ENCODE assay signal across 19 mouse cellular contexts in the genomic region with DNA sequence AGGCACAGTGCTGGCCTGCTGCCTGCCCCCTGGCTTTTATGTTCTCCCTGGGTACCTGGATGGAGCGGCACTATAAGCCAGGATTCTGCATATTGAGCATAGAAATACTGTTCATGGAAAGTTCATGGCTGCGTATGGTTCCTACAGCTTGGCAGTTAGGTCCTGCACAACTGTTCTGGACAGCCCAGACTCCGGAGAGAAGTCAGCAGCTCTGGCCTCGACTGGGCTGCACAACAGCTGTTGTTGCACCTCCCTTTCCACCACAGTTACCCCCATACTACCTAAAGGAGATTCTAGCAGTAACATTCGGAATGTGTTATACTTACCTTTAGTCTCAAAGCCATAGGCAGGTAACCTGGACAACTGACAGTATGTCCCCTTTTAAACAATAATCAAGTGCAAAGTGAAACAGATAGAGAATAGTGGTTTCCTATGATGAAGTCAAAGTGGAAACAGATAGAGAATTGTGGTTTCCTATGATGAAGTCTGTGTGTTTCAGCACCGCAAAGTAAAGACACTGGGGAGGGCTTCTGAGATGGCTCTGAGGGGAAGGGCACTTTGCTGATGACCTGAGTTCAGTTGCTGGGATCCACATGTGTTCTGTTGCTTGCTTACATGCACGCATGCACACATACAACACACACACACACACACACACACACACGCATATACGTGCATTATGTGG.
"Had no signal": no experiment of that assay in that cellular context is flagged by ENCODE, and none has a peak within 500 bp of the region (broad histone marks: within the 10 kb centered on the region; RNA-seq: fewer than 3 reads in every experiment).

No protein-coding gene starts in this region.

- H3K36me3 ChIP-seq: limb, embryonic 10.5 days; limb, embryonic 13.5 days; liver, embryonic 12.5 days; liver, embryonic 15.5 days; lung, embryonic 15.5 days had no signal

- H3K27ac ChIP-seq: kidney, postnatal 0 days; layer of hippocampus, adult 2 months; limb, embryonic 10.5 days; limb, embryonic 13.5 days; liver, embryonic 12.5 days; liver, embryonic 15.5 days; lung, embryonic 15.5 days had no signal

- H3K9ac ChIP-seq: limb, embryonic 13.5 days; liver, embryonic 12.5 days; liver, embryonic 15.5 days; lung, embryonic 15.5 days had no signal

- ATAC-seq: intestine, postnatal 0 days; liver, embryonic 12.5 days had no signal

- DNase-seq: kidney, adult 2 months; kidney, postnatal 25 days; layer of hippocampus, adult 9-11 months; liver; lung, adult 18-20 months; lung, postnatal 10 days; lung, postnatal 4 days; thymus, adult 18-20 months; thymus, postnatal 36 days had no signal

- H3K4me1 ChIP-seq: limb, embryonic 10.5 days; limb, embryonic 13.5 days; liver, embryonic 12.5 days; liver, embryonic 15.5 days; lung, embryonic 15.5 days; megakaryocyte, embryonic 14.5 days had no signal

- H3K9me3 ChIP-seq: limb, embryonic 10.5 days; limb, embryonic 13.5 days; liver, embryonic 12.5 days; liver, embryonic 15.5 days; lung, embryonic 15.5 days had no signal

- H3K4me3 ChIP-seq: layer of hippocampus, adult 2 months; limb, embryonic 10.5 days; limb, embryonic 13.5 days; liver, embryonic 12.5 days; liver, embryonic 15.5 days; lung, embryonic 15.5 days; megakaryocyte, embryonic 14.5 days had no signal

- H3K27me3 ChIP-seq: limb, embryonic 13.5 days; liver, embryonic 12.5 days; liver, embryonic 15.5 days; lung, embryonic 15.5 days; megakaryocyte, embryonic 14.5 days had no signal

- H3K4me2 ChIP-seq: limb, embryonic 13.5 days; liver, embryonic 12.5 days; liver, embryonic 15.5 days; lung, embryonic 15.5 days; midbrain, embryonic 11.5 days had no signal
